Mouse (Mus musculus) common myeloid progenitor, adult 5-6 weeks (primary cell): ENCODE data around the gene Dock4. TPM values are rescaled to one million over a fixed set of nuclear protein-coding genes. Genes with fewer than 3 reads are reported as not detected.

Experiments used
- total RNA-seq: library from RNA; stranded (forward); fragments of 200-1000, 187-1606 nt; gene quantifications from 2 replicates; pipeline ENCODE4 v1.2.3, GENCODE M21; 2017

Dock4 gene
- total RNA-seq, 1 experiment from 2014 or later: 1.1 TPM

Other genes starting within 250 kb of the Dock4 start
- not detected in 2 replicates for gene Lsmem1, start 246.5 kb upstream of the Dock4 start, total RNA-seq
- 129 and 177 TPM in 2 replicates for gene Ifrd1, start 197.4 kb upstream of the Dock4 start, total RNA-seq
- 32.3 and 32.9 TPM in 2 replicates for gene Zfp277, start 50 bp upstream of the Dock4 start, total RNA-seq